ENCODE assay signal across 8 mouse cellular contexts in genomic region chr2:48456072-48457040, GRCm38 (mm10).
DNase-seq lines count a peak whose midpoint lies in the region; ATAC-seq lines count a peak whose summit lies in the region.

No protein-coding gene starts in this region.

- peak overlapping the region; percentile 82 for H3K27ac ChIP-seq in heart, embryonic 11.5 days (ENCODE audit: low read depth, low read length)
- H3K27ac ChIP-seq in intestine, embryonic 15.5 days: no peak overlapping the region

- H3K4me2 ChIP-seq in heart, embryonic 11.5 days: peak overlapping the region; percentile 31; the same call in 1 of the 2 replicates
- H3K4me2 ChIP-seq in intestine, embryonic 15.5 days (replicated peaks): no peak overlapping the region

- no peaks in the 10 kb centered on the region for H3K36me3 ChIP-seq in heart, embryonic 11.5 days (ENCODE audit: control insufficient read depth, insufficient read depth, low read length)
- no peaks in the 10 kb centered on the region for H3K36me3 ChIP-seq in intestine, embryonic 15.5 days

- no peaks in the 10 kb centered on the region for H3K9me3 ChIP-seq in heart, embryonic 11.5 days (replicated peaks; ENCODE audit: control insufficient read depth, low read length)
- H3K9me3 ChIP-seq in intestine, embryonic 15.5 days: no peaks in the 10 kb centered on the region

- H3K4me3 ChIP-seq in heart, embryonic 11.5 days (ENCODE audit: low read depth, low read length): no peak overlapping the region
- no peak overlapping the region for H3K4me3 ChIP-seq in intestine, embryonic 15.5 days (replicated peaks)

- WGBS in heart, embryonic 11.5 days (ENCODE audit: insufficient replicate concordance): 42% methylated on average over 7 of the region's 7 CpGs
- WGBS in intestine, embryonic 15.5 days: 47% methylated on average over 7 of the region's 7 CpGs

- no peak; the same call in 1 of the 2 replicates for ATAC-seq in heart, embryonic 11.5 days (replicated peaks; ENCODE audit: insufficient number of reproducible peaks, low FRiP score, low TSS enrichment)
- ATAC-seq in erythroid progenitor cell, adult 5-6 weeks (replicated peaks; ENCODE audit: low FRiP score, poor library complexity, severe bottlenecking): no peak
- ATAC-seq in intestine, embryonic 15.5 days: no peak

- H3K9ac ChIP-seq in heart, embryonic 11.5 days (ENCODE audit: low read depth, low read length): no peak overlapping the region
- H3K9ac ChIP-seq in intestine, embryonic 15.5 days: no peak overlapping the region

- DNase-seq in kidney, postnatal 14 days: peak; percentile 17
- DNase-seq in kidney, postnatal 10 days: no peak
- DNase-seq in c-Kit-positive CD71-negative TER-119-negative erythroid progenitor cells, embryonic 14.5 days (ENCODE audit: low read depth): peak; percentile 4
- peak; percentile 42 to 73 for DNase-seq in lung, postnatal 4 days
- no peak for DNase-seq in urinary bladder, postnatal 10 days (ENCODE audit: low spot score)

- peaks cover 9% of the 10 kb centered on the region; the same call in 1 of the 2 replicates for H3K4me1 ChIP-seq in heart, embryonic 11.5 days (ENCODE audit: control insufficient read depth, insufficient read depth, low read length)
- H3K4me1 ChIP-seq in intestine, embryonic 15.5 days (replicated peaks): 0 out of 2 replicates have a peak, but pooled peaks cover 4% of the 10 kb centered on the region

- no peaks in the 10 kb centered on the region for H3K27me3 ChIP-seq in heart, embryonic 11.5 days (ENCODE audit: control insufficient read depth, insufficient read depth, low read length)
- H3K27me3 ChIP-seq in intestine, embryonic 15.5 days (replicated peaks): no peaks in the 10 kb centered on the region

Comparison
In these comparisons a context has a peak if more than half of its experiments do, and no peak if none do; other contexts are left out.
1. DNase-seq: peak in kidney, postnatal 14 days (single experiment), c-Kit-positive CD71-negative TER-119-negative erythroid progenitor cells, embryonic 14.5 days (single experiment) and lung, postnatal 4 days (2 of 2); none in kidney, postnatal 10 days (single experiment) and urinary bladder, postnatal 10 days (single experiment).